Mouse (Mus musculus) kidney, postnatal 14 days (tissue): ENCODE measurements around the gene Msto1.
"Not testable (repeated sequence)": the region's sequence is repeated elsewhere in the genome, so short reads cannot be mapped to it uniquely, and the experiment has no call there.

ENCODE experiments used
- DNase-seq: peaks from one replicate; pipeline ENCODE4 v3.0.0; 2022; ENCODE audit warnings: mixed read lengths

The Msto1 gene

DNA sequence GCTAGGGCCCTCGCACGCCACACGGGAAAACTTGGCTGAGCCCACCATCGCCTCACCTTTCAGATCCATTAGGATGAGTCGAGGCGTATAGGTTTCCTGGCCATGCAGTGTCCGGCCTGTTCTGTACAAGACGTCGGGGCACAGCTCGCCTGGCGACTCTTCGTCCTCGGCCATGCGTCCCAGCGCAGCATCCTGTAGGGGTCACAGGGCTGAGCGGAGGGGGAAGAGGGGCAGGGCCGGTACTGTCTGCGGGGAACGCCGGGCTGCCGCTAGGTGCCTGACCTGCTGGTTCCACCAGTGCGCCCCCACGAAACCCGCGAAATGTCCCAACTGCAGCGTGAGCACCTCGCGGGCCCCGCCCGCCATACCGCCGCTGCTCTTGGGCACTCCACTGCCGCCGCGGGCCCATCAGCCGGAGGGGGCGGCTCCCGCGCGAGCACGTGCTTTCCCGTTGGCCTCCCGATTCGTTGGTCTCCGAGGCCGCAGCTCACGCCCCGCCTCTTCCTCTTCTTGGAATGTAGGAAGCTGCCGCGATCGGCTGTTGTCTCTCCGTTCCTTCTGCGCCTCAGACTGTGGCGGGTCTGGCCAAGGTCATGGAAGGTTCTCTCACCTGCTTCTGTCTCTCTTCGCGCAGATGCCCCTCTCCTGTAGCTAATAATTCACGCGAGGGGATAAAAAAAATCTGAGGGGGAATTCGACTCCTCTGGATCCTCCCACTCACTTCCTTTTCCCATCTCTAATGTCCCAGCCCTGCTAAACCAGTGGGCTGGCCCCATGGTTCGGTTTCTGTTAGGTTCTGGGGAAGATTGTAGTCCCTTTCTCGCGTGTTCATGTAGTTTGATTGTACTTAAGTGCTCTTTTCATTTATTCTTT, at the start of gene Msto1:
Msto1 (minus strand) TSS at position 489 of the 873 bp plus-strand sequence.
- DNase-seq = peak; percentile 95

DNA sequence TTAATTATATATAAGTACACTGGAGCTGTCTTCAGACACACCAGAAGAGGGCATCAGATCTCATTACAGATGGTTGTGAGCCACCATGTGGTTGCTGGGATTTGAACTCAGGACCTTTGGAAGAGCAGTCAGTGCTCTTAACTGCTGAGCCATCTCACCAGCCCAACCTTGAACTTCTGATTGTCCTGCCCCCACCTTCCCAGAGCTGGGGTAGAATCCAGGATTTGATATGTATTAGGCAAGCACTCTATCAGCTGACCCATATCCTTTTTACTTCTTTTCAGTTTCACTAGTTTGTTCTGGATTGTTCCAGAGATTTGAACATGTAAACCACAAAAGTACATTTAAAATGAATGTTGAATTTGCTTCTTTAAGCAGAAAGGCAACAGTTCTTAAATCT, 49.4 kb upstream of the Msto1 start:
- DNase-seq = not testable (repeated sequence)

DNA sequence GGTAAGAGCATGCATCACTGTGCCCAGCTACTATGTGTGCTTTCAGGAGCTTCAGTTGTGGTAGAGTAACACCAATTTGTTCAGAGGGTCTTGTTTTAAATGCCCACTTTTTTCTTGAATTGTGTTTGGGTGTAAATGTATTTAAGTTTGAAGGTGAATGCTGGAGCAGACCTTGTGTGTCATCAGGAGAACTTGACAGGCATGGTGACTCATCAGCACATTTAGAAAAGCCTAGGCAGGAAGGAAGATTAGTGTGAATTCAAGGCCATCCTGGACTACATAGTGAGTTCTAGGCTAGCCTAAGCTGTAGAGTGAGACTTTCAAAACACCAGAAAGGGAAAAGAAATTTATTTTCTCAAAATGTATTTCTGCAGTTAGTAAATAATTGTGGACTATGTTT, 39.9 kb upstream of the Msto1 start:
- no peak for DNase-seq

- DNase-seq = no peak
Observed at GRCm38 (mm10) chr3:88953246-88953645, 39.4 kb upstream of the Msto1 start.

DNA sequence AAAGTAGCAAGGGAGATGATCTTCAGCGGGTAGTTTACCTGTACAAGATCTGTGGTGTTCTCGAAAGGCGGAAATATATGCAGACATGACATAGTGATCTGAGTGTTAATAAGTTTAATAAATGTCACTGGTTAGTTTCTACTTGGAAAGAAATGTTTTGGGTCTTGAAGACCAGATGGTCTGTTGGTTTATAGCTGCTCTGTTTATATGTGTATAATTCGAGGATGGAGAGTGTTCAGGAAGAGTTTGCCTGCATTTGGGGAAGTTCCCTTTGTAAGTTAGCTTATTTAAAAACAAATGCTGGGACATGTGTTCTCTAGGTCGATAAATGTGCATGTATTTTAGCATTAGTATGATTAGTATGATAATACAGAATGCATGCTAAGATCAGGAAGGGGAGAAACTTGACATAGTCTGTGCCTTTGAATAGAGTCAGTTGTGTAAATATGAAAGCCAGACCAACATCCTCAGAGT, 37.6 kb upstream of the Msto1 start:
- DNase-seq = no peak

DNA sequence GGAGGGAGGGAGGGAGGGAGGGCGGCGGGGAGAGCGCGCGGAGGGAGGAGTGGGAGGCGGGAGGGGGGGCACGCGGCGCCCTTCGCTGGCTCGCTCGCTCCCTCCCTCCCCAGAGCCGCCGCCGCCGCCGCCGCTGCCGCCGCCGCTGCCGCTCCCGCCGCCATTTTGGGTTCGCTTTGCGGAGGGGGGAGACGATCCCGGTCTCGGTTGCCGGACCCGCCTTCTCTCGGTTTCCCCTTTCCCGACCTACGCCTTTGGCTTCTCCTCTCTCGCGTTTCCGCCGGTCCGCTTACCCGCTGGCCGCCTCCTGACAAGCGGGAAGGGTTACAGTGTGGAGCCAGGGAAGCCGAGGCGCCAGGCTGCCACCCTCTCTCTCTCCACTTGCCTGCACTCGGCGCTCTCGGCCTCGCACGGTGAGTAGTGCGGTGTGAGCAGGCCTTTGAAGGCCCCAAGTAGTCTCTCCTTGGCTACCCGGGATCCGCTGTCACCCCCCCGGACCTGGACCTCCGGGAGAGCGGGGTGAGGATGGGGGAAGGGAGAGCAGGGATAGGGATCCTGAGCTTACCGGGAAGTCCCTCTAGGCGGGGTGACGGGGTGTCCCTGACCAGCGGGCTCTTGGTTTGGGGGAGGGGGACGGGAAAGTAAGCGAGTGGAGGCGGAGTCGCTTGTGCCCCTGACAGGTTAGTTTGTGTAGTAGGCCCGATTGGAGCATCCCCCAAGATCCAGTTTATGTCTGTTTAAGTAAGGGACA, 37.0 kb upstream of the Msto1 start, which contains the start of the genes Ash1l and Dap3:
Ash1l (plus strand) TSS at position 47 of the 751 bp plus-strand sequence.
Dap3 (minus strand) TSS at position 606 of the 751 bp plus-strand sequence.
- peak; percentile 83 for DNase-seq

GRCm38 (mm10) chr3:88949786-88950575, 36.2 kb upstream of the Msto1 start:
- DNase-seq = peak; percentile 95

DNA sequence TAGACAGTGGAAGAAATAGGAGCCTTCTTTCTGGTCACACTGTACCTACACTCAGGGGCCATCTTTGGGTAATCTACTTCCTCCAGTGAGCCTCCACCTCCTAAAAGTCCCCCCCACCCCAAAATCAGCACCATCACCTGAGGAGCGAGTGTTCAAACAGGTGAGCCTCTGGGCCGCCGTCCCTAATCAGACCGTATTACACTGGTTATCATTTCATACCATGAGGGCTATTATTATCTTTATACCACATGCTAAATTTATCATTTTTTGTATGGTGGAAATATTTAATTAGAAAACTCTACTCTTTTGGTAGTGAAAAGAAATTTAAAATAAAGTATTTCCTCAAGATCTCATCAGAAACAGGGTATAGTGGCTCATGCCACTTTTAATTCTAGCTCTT, 30.3 kb upstream of the Msto1 start:
- no peak for DNase-seq

DNA sequence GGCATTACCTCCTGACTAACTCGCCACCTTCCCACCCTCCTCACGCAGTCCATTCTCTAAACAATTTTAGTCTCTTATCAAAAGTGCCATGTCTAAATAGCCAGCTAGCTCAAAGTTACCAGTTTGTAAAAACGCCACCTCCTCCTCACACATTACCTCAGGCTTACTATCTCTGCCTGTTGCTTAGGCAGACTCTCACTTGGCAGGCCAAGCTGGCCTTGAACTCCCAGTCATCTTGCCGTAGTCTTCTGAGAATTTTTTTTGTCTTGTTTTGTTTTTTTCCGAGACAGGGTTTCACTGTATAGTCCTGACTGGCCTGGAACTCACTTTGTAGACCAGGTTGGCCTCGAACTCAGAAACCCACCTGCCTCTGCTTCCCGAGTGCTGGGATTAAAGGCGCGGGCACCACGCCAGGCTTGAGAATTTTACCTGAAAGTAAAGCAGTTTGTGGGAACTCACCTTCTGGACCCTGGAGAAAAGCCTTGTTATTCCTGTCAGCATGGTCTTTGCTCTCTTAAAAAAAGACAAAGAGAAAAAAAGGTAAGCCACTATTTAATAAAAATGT, 28.6 kb upstream of the Msto1 start:
- DNase-seq = no peak

DNA sequence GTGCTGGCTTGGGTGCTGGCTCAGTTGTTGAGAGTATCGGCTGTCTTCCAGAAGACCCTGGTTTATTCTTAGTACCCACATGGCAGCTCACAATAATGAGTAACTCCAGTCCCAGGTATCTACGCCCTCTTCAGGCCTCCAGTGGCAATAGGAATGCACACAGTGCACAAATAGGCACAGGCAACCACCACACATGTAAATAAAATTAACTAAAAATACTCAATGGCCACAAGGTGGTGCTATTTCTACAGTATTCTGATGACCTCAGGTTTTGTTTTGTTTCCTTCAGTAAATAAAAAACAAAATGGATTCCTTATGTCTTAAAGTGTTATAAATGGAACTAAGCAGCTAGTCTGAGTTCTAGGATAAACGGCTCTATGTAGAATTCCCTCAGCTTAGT, 25.9 kb upstream of the Msto1 start:
- peak; percentile 38 for DNase-seq

DNA sequence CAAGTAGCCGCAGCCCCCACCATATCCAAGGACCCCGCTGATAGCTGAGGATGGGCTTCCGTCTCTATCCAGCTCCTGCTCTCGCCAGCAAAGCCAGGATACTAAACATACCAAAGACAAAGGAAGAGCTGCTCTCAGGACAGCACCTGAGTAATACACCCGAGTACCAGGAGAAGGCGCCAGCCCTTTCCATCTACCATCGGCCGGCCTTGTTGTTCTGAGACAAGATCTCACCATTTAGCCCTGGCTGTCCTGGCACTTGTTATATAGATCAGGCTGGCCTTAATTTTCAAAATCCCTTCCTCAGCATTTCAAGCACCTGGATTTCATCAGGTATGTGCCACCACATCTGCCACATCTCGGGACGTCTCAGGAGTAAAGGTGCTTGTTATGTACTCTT, 25.3 kb upstream of the Msto1 start:
- DNase-seq = no peak

DNA sequence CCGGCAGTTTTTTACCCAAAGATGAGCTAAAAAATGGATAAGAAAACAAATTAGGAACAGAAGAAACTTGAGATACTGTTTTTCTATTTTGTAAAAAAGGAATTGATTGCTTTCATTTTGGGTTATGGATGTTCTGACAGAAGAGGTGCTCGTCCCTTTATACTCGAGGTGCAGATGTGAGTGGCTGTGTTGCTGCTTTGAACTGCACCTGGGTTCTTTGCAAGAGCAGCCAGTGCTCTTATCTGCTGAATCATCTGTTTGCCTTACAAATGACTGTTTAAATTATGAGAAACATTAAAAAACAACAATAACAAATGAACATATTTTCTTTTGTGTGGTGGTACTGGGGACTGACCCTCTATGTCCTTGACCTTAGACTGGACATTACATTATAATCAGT, 15.7 kb upstream of the Msto1 start:
- no peak for DNase-seq

GRCm38 (mm10) chr3:88925651-88926050, 11.9 kb upstream of the Msto1 start:
- no peak for DNase-seq

GRCm38 (mm10) chr3:88923989-88924591, 10.3 kb upstream of the Msto1 start:
- DNase-seq = no peak

DNA sequence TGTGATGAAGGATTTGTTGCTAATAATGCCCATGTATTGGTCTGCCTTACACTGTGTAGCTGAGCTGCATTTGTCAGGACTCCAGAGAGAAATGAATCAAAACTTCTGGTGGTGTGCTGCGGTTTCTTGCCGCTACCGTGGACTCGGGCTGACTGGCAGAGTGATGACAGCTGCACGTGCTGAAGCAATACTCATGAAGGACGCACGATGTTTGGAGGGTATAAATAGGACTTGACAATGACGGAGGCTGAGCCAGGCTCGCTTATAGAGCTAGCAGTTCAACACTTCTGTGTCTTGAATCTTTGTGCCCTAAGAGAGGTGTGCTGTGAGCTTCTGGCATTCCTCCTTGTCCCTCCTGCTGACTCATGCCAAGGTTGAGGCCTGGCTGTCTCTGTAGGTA, 7.6 kb upstream of the Msto1 start:
- DNase-seq = no peak

GRCm38 (mm10) chr3:88918981-88919380, 5.2 kb upstream of the Msto1 start:
- DNase-seq = peak; percentile 33

DNA sequence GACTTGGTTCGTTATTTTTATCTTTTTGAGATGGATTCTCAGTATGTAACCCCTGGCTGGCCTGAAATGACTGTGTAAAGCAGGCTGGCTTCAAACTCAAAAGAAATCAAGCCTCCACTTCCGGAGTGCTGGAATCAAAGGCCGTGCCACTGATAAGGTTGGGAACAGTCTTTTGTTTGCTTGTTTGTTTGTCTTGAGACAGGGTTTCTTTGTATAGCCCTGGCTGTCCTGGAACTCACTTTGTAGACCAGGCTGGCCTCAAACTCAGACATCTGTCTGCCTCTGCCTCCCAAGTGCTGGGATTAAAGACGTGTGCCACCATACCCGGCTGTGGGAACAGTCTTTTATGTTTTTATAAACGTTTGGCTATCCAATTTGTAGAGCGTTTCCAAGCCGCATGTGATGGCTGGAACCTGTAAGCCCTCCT, 598 bp upstream of the Msto1 start:
- DNase-seq = no peak

DNA sequence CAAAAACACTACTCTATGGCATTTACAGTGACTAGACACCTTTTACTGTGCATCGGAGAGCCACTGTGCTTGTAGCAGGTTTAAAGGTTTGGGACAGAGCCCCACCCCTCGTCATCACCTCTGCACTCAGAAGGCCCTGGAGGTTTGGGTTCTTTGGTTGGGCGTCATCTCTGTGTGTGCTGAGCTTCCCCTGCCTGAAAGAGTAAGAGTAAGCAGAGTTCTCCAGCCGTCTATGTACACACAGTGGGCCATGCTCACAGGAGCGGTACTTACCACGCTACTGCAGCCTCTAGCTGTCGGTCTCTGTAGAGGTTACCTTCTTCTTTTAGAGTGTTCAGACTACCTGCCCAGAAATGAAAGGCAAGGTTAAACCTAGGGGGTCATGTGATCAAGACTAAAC, 1.2 kb downstream of the Msto1 start:
- no peak for DNase-seq

DNA sequence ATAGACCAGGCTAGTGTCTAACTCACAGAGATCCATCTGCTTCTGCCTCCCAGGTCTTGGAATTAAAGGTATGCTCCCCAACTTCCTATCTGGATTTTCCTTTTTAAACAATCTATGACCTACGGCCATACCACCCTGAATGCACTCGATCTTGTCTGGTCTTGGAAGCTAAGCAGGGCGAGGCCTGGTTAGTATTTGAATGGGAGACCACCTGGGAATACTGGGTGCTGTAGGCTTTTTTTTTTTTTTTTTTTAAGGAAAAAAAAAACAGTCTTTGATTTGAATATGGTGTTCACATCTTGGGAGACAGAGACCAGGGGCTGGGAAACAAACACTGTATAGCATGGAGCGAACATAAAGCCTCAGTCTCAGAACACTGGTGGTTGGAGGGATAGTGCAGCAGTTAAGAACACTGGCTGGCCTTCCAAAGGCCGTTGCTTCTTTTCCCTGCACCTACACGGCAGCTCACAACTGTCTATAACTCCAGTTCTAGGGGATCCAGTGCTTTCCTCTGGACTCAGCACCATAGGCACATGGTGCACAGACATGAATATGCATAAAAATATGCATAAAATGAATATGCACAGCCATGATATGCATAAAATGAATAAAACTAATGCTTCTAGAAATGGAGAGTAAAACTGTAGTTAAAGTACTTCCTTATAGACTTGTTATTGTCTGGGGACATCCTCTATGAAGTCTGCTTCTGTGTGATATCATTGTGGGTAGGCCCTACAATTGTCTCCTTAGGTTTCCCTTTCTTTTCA, 7.2 kb downstream of the Msto1 start:
- no peak for DNase-seq

- no peak for DNase-seq
Observed at GRCm38 (mm10) chr3:88905741-88906140, 8.1 kb downstream of the Msto1 start.

DNA sequence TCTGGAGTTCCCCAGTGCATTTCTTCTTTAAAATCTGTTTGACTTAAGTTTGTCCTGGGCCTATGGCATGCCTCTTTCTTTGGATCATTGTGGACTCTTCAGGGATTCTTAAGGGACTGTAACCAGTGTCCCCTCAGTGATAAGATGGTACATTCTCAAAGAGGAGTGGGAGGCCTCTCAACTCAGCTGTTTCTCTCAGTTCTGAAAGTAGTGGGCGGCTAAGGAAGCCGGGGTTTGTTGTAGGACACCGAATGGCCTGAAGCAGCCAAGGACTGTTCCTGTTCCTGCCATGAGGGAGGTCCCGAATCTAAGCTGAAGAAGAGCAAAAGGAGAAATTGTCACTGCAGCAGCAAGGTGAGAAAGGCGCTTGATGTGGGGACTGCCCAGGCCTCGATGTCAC, 8.6 kb downstream of the Msto1 start:
- DNase-seq = no peak
